Mouse (Mus musculus): ENCODE results near the gene Safb. TPM values are rescaled to one million over a fixed set of nuclear protein-coding genes. Genes with fewer than 3 reads are reported as not detected.

Gene Safb
- polyA plus RNA-seq, 1 experiment from 2014 or later, result 101 TPM

DNA sequence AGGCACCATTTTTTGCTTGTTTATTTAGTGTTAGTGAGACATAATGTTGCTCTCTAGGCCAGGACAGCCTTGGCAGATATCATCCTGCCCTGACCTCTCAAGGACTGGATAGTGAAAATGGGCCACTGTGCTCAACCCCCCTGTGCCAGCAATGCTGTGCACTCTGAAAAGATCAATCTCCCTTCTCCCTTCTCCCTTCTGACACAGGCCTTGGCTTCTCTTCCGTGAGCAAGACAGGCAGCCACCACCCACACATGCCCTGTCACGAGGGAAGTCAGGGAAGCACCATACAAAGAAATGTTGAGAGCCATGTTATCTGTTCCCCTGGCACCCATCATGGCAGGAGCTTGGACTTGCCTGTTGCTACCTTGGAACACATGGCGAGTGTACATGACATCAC lies 70.7 kb downstream of the Safb start:
- Histone ChIP-seq H3K9me3 (replicated peaks) (no peaks in the 10 kb centered on the region), H3K4me2 (replicated peaks) (no peak overlapping the region), H3K4me1 (no peaks in the 10 kb centered on the region), H3K27me3 (no peaks in the 10 kb centered on the region), H3K9ac (no peak overlapping the region), H3K4me3 (replicated peaks) (no peak overlapping the region), H3K36me3 (no peaks in the 10 kb centered on the region), H3K27ac (replicated peaks) (no peak overlapping the region)
- WGBS, result 79% methylated on average over 3 of the region's 3 CpGs
- no peak for ATAC-seq (ENCODE audit: insufficient number of reproducible peaks, low FRiP score, low TSS enrichment, low read depth)

Other genes with a start within 250 kb of the Safb start
- gene Ptprs, start 108.3 kb upstream of the Safb start, polyA plus RNA-seq (2015; fragmentation: Nextera tagmentation; extraction: Ambion mirVana), result 116 and 118 TPM in 2 replicates
- gene Znrf4, start 72.4 kb upstream of the Safb start, polyA plus RNA-seq (2015; fragmentation: Nextera tagmentation; extraction: Ambion mirVana), result not detected in 2 replicates
- 13.1 and 16.5 TPM in 2 replicates for gene Gm20219, start 30.4 kb upstream of the Safb start, polyA plus RNA-seq (2015; fragmentation: Nextera tagmentation; extraction: Ambion mirVana)
- gene Safb2, start 240 bp upstream of the Safb start, polyA plus RNA-seq (2015; fragmentation: Nextera tagmentation; extraction: Ambion mirVana), result 87.5 and 98.4 TPM in 2 replicates
- 262 and 270 TPM in 2 replicates for gene 2410015M20Rik, start 24.9 kb downstream of the Safb start, polyA plus RNA-seq (2015; fragmentation: Nextera tagmentation; extraction: Ambion mirVana)
- gene Rpl36, start 28.6 kb downstream of the Safb start, polyA plus RNA-seq (2015; fragmentation: Nextera tagmentation; extraction: Ambion mirVana), result 1,900 and 1,905 TPM in 2 replicates
- 49.7 and 50.5 TPM in 2 replicates for gene Lonp1, start 42.1 kb downstream of the Safb start, polyA plus RNA-seq (2015; fragmentation: Nextera tagmentation; extraction: Ambion mirVana)
- gene Catsperd, start 43.3 kb downstream of the Safb start, polyA plus RNA-seq (2015; fragmentation: Nextera tagmentation; extraction: Ambion mirVana), result 0.45 and 1.0 TPM in 2 replicates
- 90.4 and 91.7 TPM in 2 replicates for gene Ranbp3, start 88.5 kb downstream of the Safb start, polyA plus RNA-seq (2015; fragmentation: Nextera tagmentation; extraction: Ambion mirVana)
- 422 and 425 TPM in 2 replicates for gene Ndufa11, start 132.9 kb downstream of the Safb start, polyA plus RNA-seq (2015; fragmentation: Nextera tagmentation; extraction: Ambion mirVana)
- 23.9 and 26.1 TPM in 2 replicates for gene Vmac, start 133.2 kb downstream of the Safb start, polyA plus RNA-seq (2015; fragmentation: Nextera tagmentation; extraction: Ambion mirVana)
- gene Nrtn, start 172.7 kb downstream of the Safb start, polyA plus RNA-seq (2015; fragmentation: Nextera tagmentation; extraction: Ambion mirVana), result 24.6 and 29.5 TPM in 2 replicates
- gene Dus3l, start 179.9 kb downstream of the Safb start, polyA plus RNA-seq (2015; fragmentation: Nextera tagmentation; extraction: Ambion mirVana), result 44.4 and 47.8 TPM in 2 replicates
- 0.49 and 1.2 TPM in 2 replicates for gene Prr22, start 185.4 kb downstream of the Safb start, polyA plus RNA-seq (2015; fragmentation: Nextera tagmentation; extraction: Ambion mirVana)
- 7.5 and 9.9 TPM in 2 replicates for gene Rfx2, start 246.2 kb downstream of the Safb start, polyA plus RNA-seq (2015; fragmentation: Nextera tagmentation; extraction: Ambion mirVana)